Mouse (Mus musculus) heart, postnatal 36 days (tissue): ENCODE measurements around the gene Gm5089. TPM values are rescaled to one million over a fixed set of nuclear protein-coding genes. Genes with fewer than 3 reads are reported as not detected.
A peak's percentile ranks its signal among the peaks of the same experiment; 100 is the strongest.

Source experiments
- DNase-seq, 2 experiments: peaks; one replicate each; pipeline ENCODE4 v3.0.0; 2021 to 2022
- intact Hi-C: fragments of 180-260 bp; cut with DNase I; formaldehyde crosslinking; loops from one replicate; pipeline ENCODE4 v1.15.1; 2025
- total RNA-seq, 2 experiments: library from RNA; stranded (reverse); gene quantifications; 2 replicates each; pipeline ENCODE4 v1.2.3; 2021

Gene Gm5089
- total RNA-seq = not detected

DNA sequence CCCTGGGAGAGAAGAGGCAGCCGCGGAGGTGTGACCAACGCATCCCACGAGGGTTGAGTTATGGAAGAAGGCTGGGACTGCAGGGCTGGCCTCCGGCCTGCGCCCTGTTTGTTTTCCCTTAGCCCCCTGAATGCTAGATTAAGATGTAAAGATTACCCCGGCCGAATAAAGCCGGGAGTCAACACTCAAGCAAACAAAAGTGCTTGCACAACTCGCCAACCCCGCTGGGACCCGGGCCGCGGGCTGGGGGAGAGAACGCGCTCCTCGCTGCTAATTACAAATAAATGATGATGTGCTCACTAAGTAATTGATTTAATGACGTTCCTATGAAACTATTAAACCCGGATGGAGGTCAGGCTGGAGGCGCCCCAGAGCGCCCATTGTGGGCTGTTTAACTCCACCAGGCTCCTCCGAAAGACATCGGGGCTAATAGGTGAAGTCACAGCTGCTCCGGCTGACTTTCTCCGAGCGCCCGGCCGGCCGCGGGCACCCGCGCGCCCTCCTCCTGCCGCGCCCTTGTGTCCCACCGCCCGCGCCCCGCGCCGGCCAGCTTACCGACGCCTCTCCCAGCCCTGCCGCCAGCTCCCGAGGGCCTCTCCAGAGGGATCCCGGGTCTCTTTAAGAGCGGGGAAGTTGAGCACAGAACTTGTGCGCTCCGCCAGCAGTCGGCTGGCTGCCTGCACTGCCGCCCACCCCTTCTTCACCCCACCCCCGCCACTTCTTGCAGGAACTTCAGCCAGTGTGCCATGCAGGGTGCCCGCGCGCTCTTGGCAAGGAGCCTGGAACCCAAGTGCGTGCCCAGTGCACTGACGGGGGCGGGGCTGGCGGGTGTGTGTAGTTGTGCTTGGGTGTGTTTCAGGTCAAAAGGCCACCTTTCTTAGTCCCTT lies at the start of gene Gm5089:
TSS of gene Gm5089 (minus strand) at position 620 of the 887 bp plus-strand sequence.
- intact Hi-C loops = no loop called here
- DNase-seq = no peak

- no peak for DNase-seq
- intact Hi-C loops = loop anchor here (5.0 kb wide), 1 partner anchor 385 kb away; no protein-coding TSS in a partner anchor
These were observed 41.1 kb upstream of the Gm5089 start for GRCm38 (mm10) chr14:122492015-122492414.

GRCm38 (mm10) chr14:122491521-122491920 lies 40.6 kb upstream of the Gm5089 start:
- intact Hi-C loops = loop anchor here (5.0 kb wide), 1 partner anchor 386 kb away; no protein-coding TSS in a partner anchor
- DNase-seq = no peak

GRCm38 (mm10) chr14:122490441-122491328 lies 39.8 kb upstream of the Gm5089 start, which contains the start of gene Gm10837:
TSS of gene Gm10837 (plus strand) at chr14:122490586.
- intact Hi-C loops = loop anchor here (5.0 kb wide), 1 partner anchor 387 kb away; no protein-coding TSS in a partner anchor
- peak in 1 of 2 experiments; percentile 6 for DNase-seq

GRCm38 (mm10) chr14:122489686-122490414 lies 38.9 kb upstream of the Gm5089 start:
- peak in 1 of 2 experiments; percentile 7 for DNase-seq
- intact Hi-C loops = loop anchor here (2.0 to 5.0 kb wide), 3 partner anchors 15 to 387 kb away; partner anchors contain the start of genes Pcca and Zic2

- intact Hi-C loops = loop anchor here (2.0 to 5.0 kb wide), 2 partner anchors 14 to 43 kb away; partner anchors contain the start of genes Pcca and Zic2
- DNase-seq = peak in 1 of 2 experiments; percentile 40
These were observed 38.1 kb upstream of the Gm5089 start for GRCm38 (mm10) chr14:122489041-122489440.

DNA sequence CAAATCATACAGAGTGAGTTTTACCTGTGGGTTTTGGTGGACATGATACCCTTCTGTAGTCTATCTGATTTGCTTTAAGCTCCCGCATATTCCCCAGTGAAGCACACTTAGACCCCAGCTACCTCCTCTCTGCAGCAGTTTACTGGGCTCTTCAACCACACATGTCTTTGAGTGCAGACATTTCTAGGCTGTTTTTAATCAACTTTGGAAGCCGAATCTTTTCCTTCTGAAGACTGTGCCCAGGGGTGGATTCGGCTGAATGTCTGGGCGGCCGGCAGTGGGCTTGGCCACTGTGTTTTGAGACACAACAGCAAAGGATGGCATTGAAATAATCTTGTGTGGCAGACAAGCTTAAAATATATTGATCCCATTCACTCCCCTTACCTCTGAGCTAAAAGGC lies 36.5 kb upstream of the Gm5089 start:
- peak in 1 of 2 experiments; percentile 10 for DNase-seq
- intact Hi-C loops = loop anchor here (5.0 kb wide), 1 partner anchor 45 kb away; the partner anchor contains the start of gene Pcca

- DNase-seq = no peak
- intact Hi-C loops = loop anchor here (5.0 kb wide), 1 partner anchor 46 kb away; the partner anchor contains the start of gene Pcca
These were observed 35.7 kb upstream of the Gm5089 start for GRCm38 (mm10) chr14:122486611-122487010.

DNA sequence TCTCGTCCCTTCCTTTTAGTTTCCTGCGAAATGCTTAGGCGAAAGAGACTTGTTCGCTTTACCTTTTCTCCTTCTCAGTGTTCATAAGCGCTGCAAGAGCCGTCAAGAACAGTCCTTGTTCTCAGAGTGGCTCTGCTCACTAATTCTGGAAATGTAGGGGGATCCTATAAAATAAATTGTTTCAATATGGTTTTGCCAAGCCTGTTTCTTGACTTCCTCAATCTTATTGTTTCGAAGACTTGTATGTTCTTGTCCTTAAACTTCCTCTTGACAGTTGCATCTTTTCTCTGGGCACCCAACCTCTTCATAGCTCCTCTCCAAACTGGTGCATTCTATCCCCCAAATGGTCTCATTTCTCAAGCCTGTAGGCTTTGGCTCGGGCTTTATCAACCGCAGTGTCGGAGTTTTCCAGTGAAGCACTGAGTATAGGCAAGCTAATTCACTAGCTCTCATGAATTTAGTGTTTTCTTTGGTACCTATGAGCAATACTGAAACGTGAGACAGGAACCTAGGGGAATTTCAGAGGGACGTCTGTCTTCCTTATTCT lies 34.8 kb upstream of the Gm5089 start:
- intact Hi-C loops = loop anchor here (5.0 kb wide), 1 partner anchor 47 kb away; the partner anchor contains the start of gene Pcca
- DNase-seq = no peak

DNA sequence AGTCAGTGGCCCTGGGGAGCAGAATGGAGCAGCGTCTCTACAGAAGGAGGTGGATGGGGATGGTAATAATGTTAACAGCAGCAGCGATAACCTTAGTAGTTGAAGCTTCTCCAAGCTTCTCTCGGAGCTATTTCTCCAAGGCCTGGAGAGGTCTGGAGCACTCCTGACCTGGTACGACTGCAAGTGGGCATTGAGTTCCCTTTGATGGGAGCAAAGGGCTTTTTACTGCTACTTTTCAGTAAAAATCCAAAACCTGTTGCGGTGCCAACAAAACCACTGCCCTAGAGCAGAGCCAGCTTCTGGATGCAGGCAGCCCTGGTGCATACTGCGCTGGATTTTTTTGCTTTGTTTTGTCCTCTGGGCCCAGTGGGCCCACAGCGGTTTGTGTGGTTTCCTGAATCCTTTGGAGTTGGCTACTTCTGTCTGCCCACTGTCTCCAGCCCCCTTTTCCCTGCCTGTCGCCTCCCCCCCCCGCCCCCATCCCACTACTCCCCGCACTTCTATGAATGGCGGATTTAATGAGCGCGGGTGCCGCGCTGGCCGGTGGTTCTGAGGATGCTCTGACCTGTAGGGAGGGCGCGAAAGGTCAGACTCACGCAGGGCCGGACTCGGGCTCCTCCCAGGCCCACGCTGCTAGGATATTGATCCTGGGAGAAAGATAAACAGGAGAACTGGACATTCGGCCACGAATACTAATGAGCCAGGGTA lies 34.1 kb upstream of the Gm5089 start:
- intact Hi-C loops = loop anchor here (5.0 kb wide), 1 partner anchor 47 kb away; the partner anchor contains the start of gene Pcca
- DNase-seq = no peak

GRCm38 (mm10) chr14:122484458-122484843 lies 33.5 kb upstream of the Gm5089 start:
- DNase-seq = no peak
- intact Hi-C loops = no loop called here

GRCm38 (mm10) chr14:122483556-122484421 lies 32.9 kb upstream of the Gm5089 start:
- no peak for DNase-seq
- intact Hi-C loops = no loop called here

DNA sequence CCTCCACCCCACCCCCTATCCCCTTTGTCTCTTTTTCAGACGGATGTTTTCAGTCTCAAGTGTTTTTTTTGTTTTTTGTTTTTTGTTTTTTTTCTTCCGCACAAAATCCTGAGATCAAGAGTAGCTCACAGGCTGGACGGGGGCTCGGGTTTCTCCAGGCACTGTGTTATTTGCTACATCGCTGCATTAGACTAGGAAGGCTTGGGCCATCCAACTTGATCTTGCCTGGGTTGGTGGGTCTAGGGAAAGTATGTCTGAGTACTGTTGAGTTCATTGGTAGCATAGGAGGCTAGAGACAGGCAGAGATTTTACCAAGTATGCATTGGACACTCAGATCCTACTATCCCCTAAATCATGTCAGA lies 32.1 kb upstream of the Gm5089 start:
- intact Hi-C loops = no loop called here
- no peak for DNase-seq

- intact Hi-C loops = no loop called here
- DNase-seq = no peak
These were observed 31.4 kb upstream of the Gm5089 start for GRCm38 (mm10) chr14:122482081-122483023.

- intact Hi-C loops = no loop called here
- no peak for DNase-seq
These were observed 30.3 kb upstream of the Gm5089 start for GRCm38 (mm10) chr14:122481181-122481580.

DNA sequence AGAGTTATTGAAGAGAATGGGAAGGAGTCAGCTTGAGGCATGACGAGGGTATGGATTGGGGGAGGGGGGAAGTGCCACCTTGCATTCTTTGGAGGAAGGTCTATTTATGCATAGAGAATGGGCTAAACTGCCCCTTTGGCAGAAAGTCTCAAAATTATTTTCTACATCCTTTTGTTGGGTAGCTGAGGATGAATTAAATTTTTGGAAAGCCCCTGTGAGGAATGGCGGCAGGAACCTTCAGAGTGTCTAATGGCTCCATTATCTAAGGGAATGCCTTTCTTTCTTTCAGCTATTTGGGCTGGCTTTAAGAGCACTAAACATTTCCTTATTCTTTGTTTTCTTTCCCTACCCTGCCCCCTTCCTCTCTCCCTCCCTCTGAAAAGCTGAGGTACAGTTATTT lies 29.4 kb upstream of the Gm5089 start:
- no peak for DNase-seq
- intact Hi-C loops = no loop called here
